Mouse (Mus musculus) adrenal gland, postnatal 10 days (tissue): Measurements from ENCODE around the gene Cog3. TPM values are rescaled to one million over a fixed set of nuclear protein-coding genes. Genes with fewer than 3 reads are reported as not detected.
A peak's percentile ranks its signal among the peaks of the same experiment; 100 is the strongest.
"Not testable (repeated sequence)": the region's sequence is repeated elsewhere in the genome, so short reads cannot be mapped to it uniquely, and the experiment has no call there.

ENCODE experiments used
- DNase-seq: peaks from one replicate; pipeline ENCODE4 v3.0.0; 2021; ENCODE audit warnings: mixed read lengths
- long read RNA-seq, 2 experiments: library from polyadenylated mRNA; stranded (forward); transcript quantifications; one replicate each; pipeline ENCODE4 v2.0.0; 2021
- total RNA-seq, 2 experiments: library from RNA; stranded (reverse); gene quantifications; 2 replicates each; pipeline ENCODE4 v1.2.3; 2021

Cog3 gene
- 10 to 100 TPM; 21.5 to 23.2 TPM for total RNA-seq
- long read RNA-seq, experiment 1, full-length matches to known transcripts = 4 of 15 reads
- long read RNA-seq, experiment 1, partial matches to known transcripts = 10 of 15 reads
- long read RNA-seq, experiment 1, other reads (novel, unspliced or antisense) = 1 of 15 reads
- long read RNA-seq, experiment 2, full-length matches to known transcripts = 16 of 17 reads
- long read RNA-seq, experiment 2, partial matches to known transcripts = 1 of 17 reads
- long read RNA-seq, experiment 2, other reads (novel, unspliced or antisense) = 0 of 17 reads

GRCm38 (mm10) chr14:75753991-75754817, at the start of gene Cog3:
TSS of gene Cog3 (minus strand) at chr14:75754517.
- peak; percentile 99 for DNase-seq

- DNase-seq = no peak
Observed at GRCm38 (mm10) chr14:75797769-75798386, 43.6 kb upstream of the Cog3 start.

DNA sequence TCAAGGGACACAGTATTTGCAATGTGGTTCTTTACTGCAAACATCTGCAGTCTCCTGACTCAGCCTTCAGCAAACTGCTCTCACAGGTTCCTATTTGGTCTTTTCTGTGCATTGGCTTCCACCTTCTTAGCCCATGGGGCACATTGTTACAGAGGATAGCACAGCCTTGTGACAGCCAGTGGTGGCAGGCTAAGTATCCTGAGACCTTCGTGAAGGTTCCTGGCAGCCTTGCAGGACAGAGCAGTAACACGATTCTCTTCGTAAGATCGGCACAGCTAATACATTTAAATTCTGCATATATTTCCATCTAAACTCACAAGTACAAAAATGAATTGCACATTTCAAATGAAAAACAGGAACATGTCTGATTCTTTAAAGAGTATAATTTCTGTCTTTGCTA, 41.6 kb upstream of the Cog3 start:
- DNase-seq = no peak

DNA sequence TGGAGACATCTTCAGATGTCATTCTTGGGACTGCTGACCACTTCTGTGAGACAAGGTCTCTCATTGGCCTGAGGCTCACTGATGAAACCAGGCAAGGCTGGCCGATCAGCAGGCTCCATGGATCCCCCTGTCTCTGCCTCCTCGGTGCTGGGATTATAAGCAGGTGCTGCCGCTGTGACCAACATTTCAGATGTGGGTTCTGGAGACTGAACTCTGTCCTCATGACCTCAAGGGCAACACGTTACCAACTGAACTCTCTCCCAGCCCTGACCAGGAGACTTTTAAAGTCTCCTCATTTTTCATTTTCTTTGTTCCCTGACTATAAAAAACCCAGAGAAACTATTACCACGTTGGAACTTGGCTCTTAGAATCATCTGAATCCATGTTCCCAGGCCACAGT, 40.4 kb upstream of the Cog3 start:
- no peak for DNase-seq

GRCm38 (mm10) chr14:75794324-75794723, 40.0 kb upstream of the Cog3 start:
- DNase-seq = no peak

GRCm38 (mm10) chr14:75793110-75793509, 38.8 kb upstream of the Cog3 start:
- no peak for DNase-seq

DNA sequence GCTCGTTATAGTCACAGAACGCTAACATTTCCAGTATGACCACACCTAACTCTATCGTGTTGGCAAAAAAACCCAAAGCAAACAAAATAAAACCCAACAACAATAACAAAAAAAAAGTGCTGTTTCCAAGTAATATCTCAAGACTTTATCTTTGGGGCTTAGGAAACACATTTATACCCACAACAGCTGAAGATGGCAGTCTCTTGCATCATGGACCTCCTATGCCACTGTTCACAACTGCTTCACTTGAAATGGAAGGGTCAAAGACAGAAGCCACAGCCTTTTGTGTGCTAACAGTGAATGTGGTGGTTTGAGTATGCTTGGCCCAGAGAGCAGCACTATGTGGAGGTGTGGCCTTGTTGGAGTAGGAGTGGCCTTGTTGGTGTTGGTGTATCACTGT, 37.1 kb upstream of the Cog3 start:
- DNase-seq = no peak

DNA sequence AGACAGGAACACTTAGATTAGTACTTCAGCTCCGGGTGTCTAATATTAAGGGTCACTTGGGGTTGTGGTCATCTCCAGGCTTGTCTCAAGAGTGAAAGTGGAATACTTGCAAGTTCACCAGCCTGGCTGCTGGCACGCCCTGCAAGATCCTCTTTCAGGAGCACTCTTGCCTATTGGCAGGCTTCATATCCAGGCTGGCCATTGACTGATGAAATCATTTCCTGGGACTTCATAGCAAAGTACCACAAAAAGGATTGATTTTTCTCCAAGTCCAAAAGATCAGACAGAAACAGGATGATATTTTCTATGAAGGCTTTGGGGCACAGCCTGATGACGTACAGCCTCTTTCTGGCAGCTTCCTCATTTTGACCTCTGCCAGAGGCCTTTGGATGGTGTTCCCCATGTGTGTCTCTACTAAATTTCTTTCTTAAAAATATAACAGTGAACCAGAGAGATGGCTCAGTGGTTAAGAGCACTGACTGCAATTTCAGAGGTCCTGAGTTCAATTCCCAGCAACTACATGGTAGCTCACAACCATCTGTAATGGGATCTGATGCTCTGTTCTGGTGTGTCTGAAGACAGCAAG, 36.2 kb upstream of the Cog3 start:
- peak; percentile 30 for DNase-seq

DNA sequence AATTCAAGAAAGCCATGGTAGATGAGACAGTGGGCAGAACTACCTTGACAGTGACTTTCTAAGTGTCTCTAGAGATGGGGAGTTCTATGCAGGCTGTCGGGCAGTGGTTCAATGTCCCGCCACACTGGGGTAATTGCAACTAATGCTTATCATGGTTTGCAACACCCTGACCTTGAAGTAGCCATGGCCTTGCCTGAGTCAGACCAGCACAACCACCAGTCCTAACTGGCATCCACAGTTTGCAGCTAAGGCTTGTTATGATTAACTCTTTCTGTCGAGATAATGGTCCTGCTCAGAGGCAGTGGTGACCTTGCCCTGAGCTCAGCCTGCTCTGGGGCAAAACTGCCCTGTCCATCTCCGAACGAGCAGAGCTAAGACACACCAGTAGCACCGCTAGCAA, 35.0 kb upstream of the Cog3 start:
- DNase-seq = peak; percentile 75

- no peak for DNase-seq
Observed at GRCm38 (mm10) chr14:75787794-75788175, 33.5 kb upstream of the Cog3 start.

DNA sequence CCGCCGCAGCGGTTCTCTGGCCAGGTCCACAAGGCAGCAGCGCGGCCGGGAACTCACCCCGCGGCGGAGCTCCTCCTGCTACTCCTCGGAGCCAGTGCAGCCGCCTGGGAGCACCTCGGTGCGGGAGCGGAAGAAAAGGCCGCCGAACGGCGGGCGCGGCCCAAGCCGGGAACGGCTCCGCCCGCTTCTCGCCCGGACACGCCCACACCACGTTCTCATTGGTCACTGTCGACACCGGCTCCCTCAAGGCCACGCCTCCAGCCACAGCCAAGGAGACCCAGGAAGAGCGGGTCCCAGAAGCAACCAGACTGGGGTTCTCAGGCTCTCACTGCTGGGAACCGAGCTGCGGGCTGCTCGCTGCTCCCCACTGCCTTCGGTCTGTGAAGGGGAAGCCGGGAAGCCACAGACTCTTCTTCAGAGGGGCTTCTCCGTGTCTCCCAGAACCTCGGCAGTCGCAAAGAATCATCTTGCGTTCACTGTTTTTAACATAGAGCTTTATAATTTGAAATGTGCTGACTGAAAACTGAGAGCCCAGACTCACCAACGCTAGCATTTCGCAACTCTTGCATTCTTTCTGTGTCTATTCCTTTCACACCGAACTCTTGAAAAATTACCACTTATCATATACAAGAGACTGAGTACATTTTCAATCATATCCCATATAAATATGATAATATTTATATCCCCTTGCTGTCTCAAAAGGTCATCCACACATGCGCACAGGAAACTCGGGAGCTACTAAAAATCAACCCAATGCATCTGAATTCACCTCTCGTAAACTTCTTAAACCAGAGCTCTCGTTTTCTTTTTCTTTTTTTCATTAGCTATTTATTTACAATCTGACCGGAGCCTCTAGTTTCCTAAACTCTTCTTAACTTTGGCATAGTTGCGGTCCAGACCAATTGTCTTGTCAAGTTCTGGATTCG, 32.8 kb upstream of the Cog3 start, which contains the start of gene Slc25a30:
Gene Slc25a30, minus strand, starts transcription at position 170 of the 926 bp plus-strand sequence.
- peak; percentile 99 for DNase-seq

- DNase-seq = no peak
Observed at GRCm38 (mm10) chr14:75786424-75786867, 32.1 kb upstream of the Cog3 start.

- DNase-seq = no peak
Observed at GRCm38 (mm10) chr14:75779913-75780312, 25.6 kb upstream of the Cog3 start.

DNA sequence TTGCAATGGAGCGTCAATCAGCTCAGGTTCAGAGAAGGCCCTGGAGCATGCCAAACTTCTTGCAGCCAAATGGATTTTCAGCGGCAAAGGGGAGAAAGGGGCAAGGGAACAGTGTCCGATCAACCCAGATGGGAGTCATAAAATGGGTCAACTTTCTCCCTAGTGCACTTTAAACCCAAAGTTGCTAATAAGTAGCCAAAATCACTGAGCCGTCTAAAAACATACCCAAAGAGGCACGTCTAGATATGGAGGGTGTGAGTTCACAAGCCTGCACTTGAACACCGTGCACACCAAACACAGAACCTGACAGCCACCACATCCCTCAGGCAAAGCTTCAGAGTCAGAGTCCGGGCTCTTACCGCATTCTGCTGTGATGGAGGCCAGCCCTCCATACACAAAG, 22.3 kb upstream of the Cog3 start:
- no peak for DNase-seq

DNA sequence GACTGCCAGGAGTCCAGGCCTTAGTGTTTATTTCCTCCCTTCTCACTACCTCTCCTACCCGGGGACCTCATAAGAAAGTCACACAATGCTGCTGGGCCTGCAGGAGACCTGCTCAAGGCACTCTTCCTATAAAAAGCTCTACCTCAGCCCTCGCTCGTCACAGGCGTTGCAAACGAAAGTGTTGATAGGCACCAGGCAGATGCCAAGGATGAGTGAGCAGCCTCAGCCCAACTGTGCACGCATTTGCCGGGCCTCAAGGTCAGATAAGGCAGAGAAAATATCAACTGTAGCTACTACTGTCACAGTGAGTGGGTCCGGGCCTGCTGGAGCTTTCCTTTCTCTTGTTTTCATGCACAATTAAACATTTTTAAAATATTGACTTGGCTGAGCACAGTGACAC, 19.1 kb upstream of the Cog3 start:
- DNase-seq = peak; percentile 41

GRCm38 (mm10) chr14:75772407-75772806, 18.1 kb upstream of the Cog3 start:
- DNase-seq = not testable (repeated sequence)

GRCm38 (mm10) chr14:75771101-75771501, 16.8 kb upstream of the Cog3 start:
- no peak for DNase-seq

DNA sequence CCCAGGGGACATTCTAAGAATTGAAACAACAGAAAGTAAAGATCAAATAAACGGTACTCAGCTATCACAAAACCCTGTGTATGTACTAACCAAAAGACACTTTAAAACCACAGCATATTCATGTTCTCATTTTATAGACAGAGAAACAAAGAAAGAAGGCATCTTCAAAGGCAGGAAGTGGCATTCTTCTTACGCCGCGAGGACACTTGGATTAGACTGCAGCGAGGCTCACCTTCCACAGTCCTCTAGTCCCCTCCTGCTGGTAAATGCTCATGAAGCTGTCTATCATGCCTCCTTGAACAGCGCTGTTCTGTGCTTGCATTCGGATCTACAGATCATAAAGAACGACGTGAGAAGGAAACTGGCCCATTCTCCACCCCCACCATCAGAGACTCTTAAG, 15.0 kb upstream of the Cog3 start:
- DNase-seq = no peak

GRCm38 (mm10) chr14:75768275-75768608, 13.9 kb upstream of the Cog3 start:
- DNase-seq = no peak

- peak; percentile 81 for DNase-seq
Observed at GRCm38 (mm10) chr14:75767492-75768274, 13.4 kb upstream of the Cog3 start.
